In genomic region chrX:153237920-153238504, GRCm38 (mm10) we compare ENCODE assay signal across 8 mouse cellular contexts. TPM values are rescaled to one million over a fixed set of nuclear protein-coding genes. Genes with fewer than 3 reads are reported as not detected.
DNase-seq lines count a peak whose midpoint lies in the region; ATAC-seq and TF ChIP-seq lines count a peak whose summit lies in the region.

No protein-coding gene starts in this region.

- no peaks in the 10 kb centered on the region for H3K4me1 ChIP-seq in heart, embryonic 12.5 days (replicated peaks)
- no peaks in the 10 kb centered on the region for H3K4me1 ChIP-seq in kidney, postnatal 0 days (replicated peaks; ENCODE audit: insufficient read depth, low read length)
- H3K4me1 ChIP-seq in liver, embryonic 12.5 days: peaks cover 18% of the 10 kb centered on the region
- H3K4me1 ChIP-seq in neural tube, embryonic 11.5 days (ENCODE audit: control insufficient read depth, insufficient read depth, low read length): no peaks in the 10 kb centered on the region

- DNase-seq in thymus, adult 18-20 months: peak; percentile 3 to 6
- no peak for DNase-seq in thymus, postnatal 0 days (ENCODE audit: low spot score)
- DNase-seq in embryo, embryonic 10 days (ENCODE audit: low spot score): peak; percentile 32
- peak; percentile 22 for DNase-seq in kidney, postnatal 0 days (ENCODE audit: low spot score)
- DNase-seq in neural tube, embryonic 11.5 days (ENCODE audit: low spot score): peak; percentile 55
- peak; percentile 8 for DNase-seq in thymus, postnatal 14 days

- H3K27me3 ChIP-seq in heart, embryonic 12.5 days (replicated peaks): no peaks in the 10 kb centered on the region
- no peaks in the 10 kb centered on the region for H3K27me3 ChIP-seq in kidney, postnatal 0 days (ENCODE audit: insufficient read depth, low read length)
- H3K27me3 ChIP-seq in liver, embryonic 12.5 days (replicated peaks): 0 out of 2 replicates have a peak, but pooled peaks cover 3% of the 10 kb centered on the region
- no peaks in the 10 kb centered on the region for H3K27me3 ChIP-seq in neural tube, embryonic 11.5 days (ENCODE audit: control insufficient read depth, insufficient read depth, low read length)

- H3K27ac ChIP-seq in heart, embryonic 12.5 days (ENCODE audit: poor library complexity, severe bottlenecking): no peak overlapping the region
- no peak overlapping the region for H3K27ac ChIP-seq in kidney, postnatal 0 days
- H3K27ac ChIP-seq in liver, embryonic 12.5 days: no peak overlapping the region
- no peak overlapping the region for H3K27ac ChIP-seq in neural tube, embryonic 11.5 days (ENCODE audit: low read depth, low read length)

- H3K9me3 ChIP-seq in heart, embryonic 12.5 days (replicated peaks): no peaks in the 10 kb centered on the region
- H3K9me3 ChIP-seq in kidney, postnatal 0 days (replicated peaks; ENCODE audit: low read length): no peaks in the 10 kb centered on the region
- H3K9me3 ChIP-seq in liver, embryonic 12.5 days (replicated peaks): no peaks in the 10 kb centered on the region
- H3K9me3 ChIP-seq in neural tube, embryonic 11.5 days (ENCODE audit: control insufficient read depth, low read length): no peaks in the 10 kb centered on the region

- H3K36me3 ChIP-seq in heart, embryonic 12.5 days: no peaks in the 10 kb centered on the region
- H3K36me3 ChIP-seq in kidney, postnatal 0 days (ENCODE audit: insufficient read depth, low read length): no peaks in the 10 kb centered on the region
- H3K36me3 ChIP-seq in liver, embryonic 12.5 days: no peaks in the 10 kb centered on the region
- H3K36me3 ChIP-seq in neural tube, embryonic 11.5 days (ENCODE audit: control insufficient read depth, insufficient read depth, low read length): no peaks in the 10 kb centered on the region

- no peak for ATAC-seq in heart, embryonic 12.5 days (ENCODE audit: insufficient number of reproducible peaks, low FRiP score)
- peak; percentile 78; the same call in 1 of the 2 replicates for ATAC-seq in kidney, postnatal 0 days (replicated peaks; ENCODE audit: low FRiP score, low read depth)
- ATAC-seq in liver, embryonic 12.5 days: peak; percentile 96
- ATAC-seq in neural tube, embryonic 11.5 days (ENCODE audit: insufficient read depth, low FRiP score, low TSS enrichment): peak; percentile 90

- H3K9ac ChIP-seq in heart, embryonic 12.5 days: peak overlapping the region; percentile 64
- H3K9ac ChIP-seq in kidney, postnatal 0 days (ENCODE audit: low read depth, low read length): peak overlapping the region; percentile 35; the same call in 1 of the 2 replicates
- peak overlapping the region; percentile 59; the same call in 1 of the 2 replicates for H3K9ac ChIP-seq in liver, embryonic 12.5 days
- peak overlapping the region; percentile 52 for H3K9ac ChIP-seq in neural tube, embryonic 11.5 days (ENCODE audit: low read length)

- 20% methylated on average over 23 of the region's 23 CpGs for WGBS in heart, embryonic 12.5 days
- WGBS in kidney, postnatal 0 days: 34% methylated on average over 23 of the region's 23 CpGs
- WGBS in liver, embryonic 12.5 days (ENCODE audit: insufficient replicate concordance): 15% methylated on average over 22 of the region's 23 CpGs
- WGBS in neural tube, embryonic 11.5 days: 11% methylated on average over 19 of the region's 23 CpGs

- TF ChIP-seq CTCF in kidney, postnatal 0 days (IDR thresholded peaks at IDR 0.05; ENCODE audit: low read depth): no peak

- H3K4me2 ChIP-seq in heart, embryonic 12.5 days: peak overlapping the region; percentile 74
- H3K4me2 ChIP-seq in kidney, postnatal 0 days (ENCODE audit: low read length): peak overlapping the region; percentile 71
- peak overlapping the region; percentile 79 for H3K4me2 ChIP-seq in liver, embryonic 12.5 days
- peak overlapping the region; percentile 55 for H3K4me2 ChIP-seq in neural tube, embryonic 11.5 days (ENCODE audit: low read depth)

- H3K4me3 ChIP-seq in heart, embryonic 12.5 days: peak overlapping the region; percentile 66
- H3K4me3 ChIP-seq in kidney, postnatal 0 days (replicated peaks; ENCODE audit: low read depth, low read length): peak overlapping the region; percentile 53
- peak overlapping the region; percentile 59 for H3K4me3 ChIP-seq in liver, embryonic 12.5 days
- peak overlapping the region; percentile 49 for H3K4me3 ChIP-seq in neural tube, embryonic 11.5 days (ENCODE audit: low read depth, low read length)

RNA-seq across cellular contexts. Expression of gene Klf8, which starts 0.7 kb away (rescaled TPM):
- polyA plus RNA-seq in thymus, postnatal 0 days (2015; fragmentation: Nextera tagmentation; extraction: Ambion mirVana): 0.13 and 0.16 TPM in 2 replicates
- polyA plus RNA-seq in heart, embryonic 12.5 days (2016; fragmentation: Nextera tagmentation; extraction: Ambion mirVana): 1.8 and 2.3 TPM in 2 replicates
- polyA plus RNA-seq in kidney, postnatal 0 days (2015; fragmentation: Nextera tagmentation; extraction: Ambion mirVana): 0.30 and 0.38 TPM in 2 replicates
- polyA plus RNA-seq in liver, embryonic 12.5 days (2016; fragmentation: Nextera tagmentation; extraction: Ambion mirVana): 0.36 and 0.38 TPM in 2 replicates
- polyA plus RNA-seq in neural tube, embryonic 11.5 days (2014; fragmentation: Nextera tagmentation; extraction: Ambion mirVana): 0.82 and 2.0 TPM in 2 replicates
